Mouse (Mus musculus) midbrain, embryonic 10.5 days (tissue): ENCODE results near the gene Loxl1. TPM values are rescaled to one million over a fixed set of nuclear protein-coding genes. Genes with fewer than 3 reads are reported as not detected.

ENCODE experiments used
- DNase-seq: peaks from one replicate; pipeline ENCODE4 v3.0.0-alpha.2; 2017; ENCODE audit warnings: low spot score
- H3K27ac ChIP-seq: fragments of 300-500 bp; sonication (generic); replicated peaks from 2 replicates; pipeline ENCODE4 v1.5.1; 2016; ENCODE audit warnings: mild to moderate bottlenecking
- H3K27me3 ChIP-seq: fragments of 300-500 bp; sonication (generic); 2 replicates; pipeline ENCODE4 v1.6.1; 2016; ENCODE audit warnings: low read depth, mild to moderate bottlenecking; ENCODE audit not compliant: poor library complexity, severe bottlenecking
- H3K36me3 ChIP-seq: fragments of 300-500 bp; sonication (generic); 2 replicates; pipeline ENCODE4 v1.6.1; 2016; ENCODE audit warnings: mild to moderate bottlenecking, moderate library complexity
- H3K4me1 ChIP-seq: fragments of 300-500 bp; sonication (generic); 2 replicates; pipeline ENCODE4 v1.6.1; 2016
- H3K4me3 ChIP-seq: fragments of 300-500 bp; sonication (generic); 2 replicates; pipeline ENCODE4 v1.5.1; 2016; ENCODE audit warnings: mild to moderate bottlenecking, moderate library complexity
- H3K9me3 ChIP-seq: fragments of 300-500 bp; sonication (generic); replicated peaks from 2 replicates; pipeline ENCODE4 v1.6.1; 2016; ENCODE audit warnings: mild to moderate bottlenecking
- WGBS: fragments of 180-500 bp; shearing (Covaris S2); methylation state at CpG from one replicate; pipeline ENCODE4 v1.1.7; 2016; 5-methylcytosine and 5-hydroxymethylcytosine counted together
- polyA plus RNA-seq: library from polyadenylated mRNA; unstranded; fragments of >200 nt; fragmentation: Nextera tagmentation; extraction: Ambion mirVana; gene quantifications from 2 replicates; pipeline ENCODE4 v1.2.1, GENCODE M21; 2016

Loxl1 gene
- polyA plus RNA-seq, 1 experiment from 2014 or later: 6.9 TPM

DNA sequence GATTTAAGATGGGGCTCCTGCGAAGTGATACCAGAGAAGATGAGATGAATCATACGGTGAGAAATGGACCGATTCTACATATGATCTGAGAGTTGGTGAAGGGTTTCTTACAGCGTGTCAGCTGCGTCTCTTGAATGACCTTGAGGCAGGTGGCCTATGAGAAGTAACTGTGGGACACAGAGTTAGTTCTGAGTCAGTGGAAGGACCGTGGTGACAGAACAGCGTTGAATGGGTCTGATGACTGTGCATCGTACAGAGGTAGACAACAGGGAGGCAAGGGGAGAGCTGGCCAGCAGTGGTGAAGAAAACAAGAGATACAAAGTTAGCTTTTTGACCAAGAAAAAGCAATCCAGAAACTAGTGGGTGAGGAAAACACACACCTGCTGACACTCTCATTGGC is 62.7 kb downstream of the Loxl1 start:
- WGBS: 78% methylated on average over 8 of the region's 8 CpGs
- Histone ChIP-seq H3K36me3 (0 out of 2 replicates have a peak, but pooled peaks cover 4% of the 10 kb centered on the region), H3K4me1 (peaks cover 57% of the 10 kb centered on the region), H3K4me3 (peak overlapping the region; percentile 63), H3K27ac (no peak overlapping the region), H3K9me3 (no peaks in the 10 kb centered on the region), H3K27me3 (no peaks in the 10 kb centered on the region)
- no peak for DNase-seq

DNA sequence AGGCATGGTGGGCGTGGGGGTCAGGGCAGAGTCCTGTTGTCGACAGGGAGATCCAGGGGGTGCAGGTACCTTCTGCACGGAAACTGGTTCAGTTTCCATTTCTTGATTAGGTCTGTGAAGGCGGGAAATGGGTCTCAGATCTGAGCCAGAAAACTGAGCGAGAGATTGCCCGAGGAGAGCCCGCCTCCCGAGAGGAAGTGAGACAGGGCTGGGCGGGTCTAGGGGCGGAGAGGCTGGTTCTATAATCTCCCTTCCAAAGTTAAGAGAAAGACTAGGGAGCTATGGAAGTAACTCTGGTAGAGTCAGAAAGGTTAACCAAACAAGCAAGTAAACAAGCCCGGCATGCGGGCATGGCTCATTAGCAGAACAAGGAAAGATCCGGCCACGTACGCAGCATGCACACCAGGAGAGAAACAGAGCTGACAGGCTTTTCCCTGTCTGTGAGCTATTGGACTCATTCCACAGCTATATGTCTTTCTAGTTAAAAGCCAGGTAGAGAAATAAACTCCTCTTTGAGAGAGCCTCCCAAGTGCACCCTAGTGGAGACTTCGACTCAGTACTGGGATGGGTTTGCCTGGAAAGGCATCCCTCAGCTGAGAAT is 63.3 kb downstream of the Loxl1 start, which contains the start of gene Pml:
Gene Pml, minus strand, starts transcription at position 195 of the 601 bp plus-strand sequence.
- H3K4me1 ChIP-seq: peaks cover 53% of the 10 kb centered on the region

DNA sequence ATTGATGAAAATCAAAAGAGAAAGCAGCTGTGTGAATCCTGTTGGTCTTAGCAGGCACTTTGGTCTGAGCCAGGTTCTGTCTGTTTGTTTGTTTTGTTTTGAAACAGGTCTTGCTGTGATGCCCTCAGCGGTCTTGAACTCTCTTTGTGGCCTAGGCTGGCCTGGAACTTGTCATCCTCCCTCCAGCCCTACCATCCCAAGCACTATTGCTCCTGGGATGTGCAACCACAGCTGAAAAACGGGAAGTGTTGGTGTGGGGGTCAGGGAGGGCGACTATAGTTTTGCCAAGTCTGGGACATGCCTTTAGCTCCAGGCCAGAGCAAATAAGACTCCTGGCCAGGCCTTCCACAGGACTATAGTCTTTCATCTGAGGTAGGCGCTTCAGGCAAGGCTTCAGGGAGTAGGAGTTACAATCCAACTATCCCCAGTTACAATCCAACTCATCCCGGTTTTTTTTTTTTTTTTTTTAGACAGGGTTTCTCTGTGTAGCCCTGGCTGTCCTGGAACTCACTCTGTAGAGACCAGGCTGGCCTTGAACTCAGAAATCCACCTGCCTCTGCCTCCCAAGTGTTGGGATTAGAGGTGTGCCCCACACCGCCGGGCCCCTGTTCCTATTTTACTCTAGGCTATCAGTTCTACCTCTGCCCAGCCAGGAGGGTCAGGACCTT is 64.1 kb downstream of the Loxl1 start:
- Histone ChIP-seq H3K27me3 (no peaks in the 10 kb centered on the region), H3K4me1 (peaks cover 45% of the 10 kb centered on the region), H3K36me3 (0 out of 2 replicates have a peak, but pooled peaks cover 4% of the 10 kb centered on the region), H3K4me3 (peak overlapping the region; percentile 63), H3K27ac (peak overlapping the region; percentile 84), H3K9me3 (no peaks in the 10 kb centered on the region)
- no peak for DNase-seq
- 48% methylated on average over 7 of the region's 7 CpGs for WGBS

More for the DNA sequence above, 63.3 kb downstream of the Loxl1 start, which contains the start of gene Pml:
- Histone ChIP-seq H3K36me3 (0 out of 2 replicates have a peak, but pooled peaks cover 4% of the 10 kb centered on the region), H3K27me3 (no peaks in the 10 kb centered on the region), H3K27ac (peak within 1 kb of the TSS; percentile 84), H3K9me3 (no peaks in the 10 kb centered on the region), H3K4me3 (peak within 1 kb of the TSS; percentile 63)
- 2% methylated on average over 16 of the region's 16 CpGs for WGBS
- DNase-seq: peak; percentile 59

DNA sequence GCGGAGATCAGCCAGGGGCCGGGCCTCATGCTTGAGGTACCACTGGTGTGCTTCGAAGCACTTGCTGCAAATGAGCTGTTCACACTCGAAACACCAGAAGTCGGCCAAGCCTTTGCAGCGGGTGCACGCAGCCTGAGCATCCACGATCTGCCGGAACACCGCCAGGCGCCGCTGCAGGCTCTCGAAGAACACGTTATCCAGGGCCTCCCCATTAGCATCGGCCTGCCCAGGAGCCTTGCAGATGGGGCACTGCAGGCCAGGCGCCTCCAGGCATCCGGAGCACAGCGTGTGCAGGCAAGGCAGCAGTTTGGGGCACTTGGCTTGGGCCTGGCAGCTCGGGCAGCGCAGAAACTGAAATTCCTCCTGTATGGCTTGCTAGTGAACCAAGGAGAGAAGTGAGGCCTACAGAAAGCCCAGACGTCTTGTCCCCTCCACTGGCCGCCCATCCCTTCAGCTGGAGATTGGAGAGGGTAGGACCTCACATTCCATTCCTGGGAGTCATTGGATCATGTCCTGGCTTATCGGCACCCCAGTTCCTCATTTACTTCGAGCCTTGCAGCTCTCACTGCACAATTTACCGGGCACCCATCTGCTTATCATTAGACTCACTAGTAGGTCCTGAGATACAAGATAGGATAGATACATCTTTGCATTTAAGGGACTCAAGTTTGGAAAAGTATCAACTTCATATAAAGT is 65.8 kb downstream of the Loxl1 start:
- H3K27ac ChIP-seq: peak overlapping the region; percentile 79
- H3K4me1 ChIP-seq: peaks cover 37% of the 10 kb centered on the region
- peak; percentile 84 for DNase-seq
- H3K9me3 ChIP-seq: no peaks in the 10 kb centered on the region
- peak overlapping the region; percentile 41 for H3K4me3 ChIP-seq
- 15% methylated on average over 25 of the region's 25 CpGs for WGBS
- H3K36me3 ChIP-seq: peaks cover 11% of the 10 kb centered on the region; the same call in 1 of the 2 replicates
- no peaks in the 10 kb centered on the region for H3K27me3 ChIP-seq

DNA sequence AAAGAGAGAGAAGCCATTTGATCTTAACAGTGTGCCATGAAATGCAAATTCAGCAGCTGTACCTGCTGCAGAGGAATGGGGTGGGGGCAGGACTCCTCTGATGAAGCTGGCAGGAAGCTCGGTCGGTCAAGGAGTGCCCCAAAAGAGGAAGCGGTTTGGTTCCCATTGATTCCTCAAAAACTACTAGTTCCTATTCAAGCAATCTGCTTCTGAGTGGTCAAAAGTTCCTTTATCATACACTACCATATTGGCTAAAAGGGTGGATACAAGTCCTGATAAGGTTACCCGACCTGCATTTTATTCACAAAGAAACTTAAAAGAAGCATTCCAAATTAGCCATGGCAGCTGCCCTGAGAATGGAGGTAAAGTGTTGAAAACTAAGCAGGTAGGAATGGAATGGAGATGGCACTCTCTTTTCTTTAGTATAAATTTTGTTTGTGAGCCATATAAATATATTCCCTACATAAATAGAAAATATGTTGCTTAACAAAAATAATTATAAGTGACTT is 66.8 kb downstream of the Loxl1 start:
- Histone ChIP-seq H3K36me3 (peaks cover 11% of the 10 kb centered on the region; the same call in 1 of the 2 replicates), H3K4me3 (no peak overlapping the region), H3K27me3 (no peaks in the 10 kb centered on the region), H3K9me3 (no peaks in the 10 kb centered on the region), H3K4me1 (peaks cover 42% of the 10 kb centered on the region), H3K27ac (no peak overlapping the region)
- WGBS: 83% methylated on average over 4 of the region's 4 CpGs
- no peak for DNase-seq

DNA sequence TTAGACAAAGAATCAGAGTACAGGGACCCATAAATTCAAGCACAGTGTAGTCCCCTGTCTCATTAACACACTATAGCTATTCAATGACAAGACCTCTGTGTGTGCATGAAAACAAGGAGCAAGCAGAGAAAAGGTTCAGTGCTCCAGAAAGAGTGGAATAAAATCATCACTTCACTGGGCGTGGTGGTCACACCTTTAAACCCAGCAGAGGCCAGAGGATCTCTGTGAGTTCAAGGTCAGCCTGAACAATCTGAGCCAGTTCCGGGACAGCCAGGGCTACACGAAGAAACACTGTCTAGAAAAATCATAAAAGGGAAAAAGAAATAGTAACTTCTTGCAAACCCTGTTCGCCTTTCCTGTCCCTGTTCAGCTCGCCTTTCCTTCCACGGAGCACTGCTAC is 69.3 kb downstream of the Loxl1 start:
- Histone ChIP-seq H3K4me3 (no peak overlapping the region), H3K9me3 (no peaks in the 10 kb centered on the region), H3K27me3 (no peaks in the 10 kb centered on the region), H3K4me1 (peaks cover 25% of the 10 kb centered on the region), H3K36me3 (peaks cover 11% of the 10 kb centered on the region; the same call in 1 of the 2 replicates), H3K27ac (no peak overlapping the region)
- no peak for DNase-seq
- WGBS: 91% methylated on average over 6 of the region's 6 CpGs

DNA sequence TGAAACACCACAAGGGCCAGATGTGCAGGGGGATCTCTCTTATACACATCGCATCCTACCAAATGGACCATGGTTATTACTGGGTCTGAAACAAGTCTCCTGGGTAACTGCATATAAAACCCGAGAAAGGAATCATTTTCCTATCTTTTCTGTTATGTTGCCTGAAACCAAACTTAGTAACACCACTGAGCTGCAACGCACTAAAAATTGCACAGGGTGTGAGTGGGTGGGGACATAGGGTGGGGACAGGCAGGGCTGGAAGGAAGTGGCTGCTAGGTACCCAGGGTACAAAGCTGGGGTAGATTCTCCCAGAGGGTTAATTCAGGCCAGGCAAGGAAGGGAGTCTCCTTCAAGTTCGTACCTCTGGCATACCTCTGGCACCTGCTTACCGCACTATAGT is 70.3 kb downstream of the Loxl1 start:
- Histone ChIP-seq H3K9me3 (no peaks in the 10 kb centered on the region), H3K4me1 (peaks cover 15% of the 10 kb centered on the region), H3K27me3 (no peaks in the 10 kb centered on the region), H3K36me3 (peaks cover 11% of the 10 kb centered on the region; the same call in 1 of the 2 replicates), H3K27ac (no peak overlapping the region), H3K4me3 (no peak overlapping the region)
- 90% methylated on average over 5 of the region's 5 CpGs for WGBS
- no peak for DNase-seq

DNA sequence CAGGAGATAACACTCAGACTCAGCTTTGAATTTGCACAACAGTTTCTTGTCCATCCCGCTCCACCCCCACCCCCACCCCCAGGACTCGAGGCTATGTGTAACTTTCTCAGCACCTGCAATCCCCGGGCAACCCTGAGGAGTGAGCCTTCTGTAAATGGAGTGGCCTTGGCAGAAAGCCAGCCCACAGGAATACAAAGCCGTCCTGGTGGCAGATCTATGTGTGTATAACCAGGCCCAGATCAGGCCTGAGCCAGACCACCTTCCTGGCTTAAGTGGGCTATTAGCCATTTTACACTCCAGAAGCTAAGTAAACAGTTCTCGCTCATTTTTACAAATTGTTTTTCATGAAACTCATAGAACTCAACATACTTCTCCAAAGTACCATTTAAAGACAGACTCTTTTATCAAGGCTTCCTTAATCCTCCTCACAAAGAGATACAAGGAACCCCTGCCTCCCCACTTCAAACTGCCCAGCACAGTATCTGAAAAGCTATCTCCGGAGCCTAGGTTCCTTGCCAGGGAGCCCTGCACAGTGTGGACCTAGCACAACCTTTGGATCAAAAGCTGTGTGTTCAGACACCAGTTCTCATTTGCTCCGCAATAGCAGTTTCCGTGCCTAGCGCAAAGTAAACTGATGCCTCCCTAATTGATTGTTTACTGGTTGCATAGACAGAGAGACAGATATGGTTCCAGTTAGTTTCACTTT is 71.1 kb downstream of the Loxl1 start:
- peaks cover 11% of the 10 kb centered on the region; the same call in 1 of the 2 replicates for H3K36me3 ChIP-seq
- peaks cover 8% of the 10 kb centered on the region for H3K4me1 ChIP-seq
- WGBS: 69% methylated on average over 9 of the region's 9 CpGs
- H3K9me3 ChIP-seq: no peaks in the 10 kb centered on the region
- no peak overlapping the region for H3K27ac ChIP-seq
- H3K4me3 ChIP-seq: no peak overlapping the region
- H3K27me3 ChIP-seq: no peaks in the 10 kb centered on the region
- no peak for DNase-seq

Other genes starting within 250 kb of the Loxl1 start
- 15.2 TPM in 2 replicates for gene Stra6, start 249.4 kb downstream of the Loxl1 start, polyA plus RNA-seq
- 0.51 and 0.62 TPM in 2 replicates for gene Ccdc33, start 194.4 kb downstream of the Loxl1 start, polyA plus RNA-seq
- gene Islr, start 108.9 kb downstream of the Loxl1 start, polyA plus RNA-seq: 7.4 and 15.4 TPM in 2 replicates
- gene Islr2, start 108.9 kb downstream of the Loxl1 start, polyA plus RNA-seq: 5.2 and 8.1 TPM in 2 replicates
- 13.4 and 14.1 TPM in 2 replicates for gene Pml, start 63.4 kb downstream of the Loxl1 start, polyA plus RNA-seq
- gene Stoml1, start 60.0 kb downstream of the Loxl1 start, polyA plus RNA-seq: 32.2 and 39.9 TPM in 2 replicates
- gene Tbc1d21, start 57.3 kb upstream of the Loxl1 start, polyA plus RNA-seq: not detected in 2 replicates
- 0.54 and 1.1 TPM in 2 replicates for gene Insyn1, start 175.4 kb upstream of the Loxl1 start, polyA plus RNA-seq
- 24.5 and 26.0 TPM in 2 replicates for gene Cd276, start 242.3 kb upstream of the Loxl1 start, polyA plus RNA-seq